Mouse (Mus musculus): ENCODE measurements at regions not wholly inside any gene's neighbourhood (a gene's known extent, or its start where the extent isn't known, plus 50 kb on each side); places are given as distances from the start of the nearest gene placed in this dataset.
"Not testable (repeated sequence)": the region's sequence is repeated elsewhere in the genome, so short reads cannot be mapped to it uniquely, and the experiment has no call there.

DNA sequence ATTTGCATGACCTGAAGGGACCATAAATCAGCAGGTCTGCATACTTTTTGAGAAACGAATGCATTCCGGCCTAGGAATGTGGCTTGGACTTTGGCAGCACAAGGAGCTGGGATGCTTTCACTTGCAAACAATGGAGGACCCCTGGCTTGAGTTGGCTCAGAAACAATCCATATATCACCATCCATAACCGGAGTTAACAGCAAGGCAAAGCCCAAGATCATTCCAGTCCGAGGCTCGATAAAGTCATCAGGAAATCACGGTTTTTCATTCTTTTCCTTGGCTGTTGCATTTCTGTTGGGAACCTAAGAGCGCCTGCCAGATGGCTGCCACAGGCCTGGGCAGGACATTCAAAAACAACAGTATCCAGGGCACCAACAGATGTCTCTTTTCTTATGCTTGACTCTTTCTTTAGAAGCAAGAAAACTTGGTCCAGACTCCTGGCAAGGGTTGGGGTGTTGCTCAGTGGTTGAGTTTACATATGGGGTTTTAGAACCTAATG lies 198.5 kb downstream of the Fam43a start:
- Histone ChIP-seq H3K4me1 (ENCODE audit: control insufficient read depth, insufficient read depth, insufficient read length) (no peaks in the 10 kb centered on the region), H3K27ac (ENCODE audit: insufficient read depth, low read length) (no peak overlapping the region), H3K27me3 (ENCODE audit: control insufficient read depth, insufficient read depth, low read length) (no peaks in the 10 kb centered on the region), H3K36me3 (ENCODE audit: control insufficient read depth, insufficient read depth, low read length) (no peaks in the 10 kb centered on the region), H3K4me3 (ENCODE audit: extremely low read depth, insufficient read depth, insufficient read length) (no peak overlapping the region)
- 90% methylated on average over 7 of the region's 7 CpGs for WGBS
- DNase-seq (ENCODE audit: low read depth in 1 of 2, low spot score in 2 of 2) = no peak
- TF ChIP-seq CTCF (IDR thresholded peaks at IDR 0.05; ENCODE audit: extremely low read depth, insufficient read depth, insufficient read length, insufficient replicate concordance) (no peak), POLR2A (IDR thresholded peaks at IDR 0.05; ENCODE audit: low read depth, low read length) (no peak)

DNA sequence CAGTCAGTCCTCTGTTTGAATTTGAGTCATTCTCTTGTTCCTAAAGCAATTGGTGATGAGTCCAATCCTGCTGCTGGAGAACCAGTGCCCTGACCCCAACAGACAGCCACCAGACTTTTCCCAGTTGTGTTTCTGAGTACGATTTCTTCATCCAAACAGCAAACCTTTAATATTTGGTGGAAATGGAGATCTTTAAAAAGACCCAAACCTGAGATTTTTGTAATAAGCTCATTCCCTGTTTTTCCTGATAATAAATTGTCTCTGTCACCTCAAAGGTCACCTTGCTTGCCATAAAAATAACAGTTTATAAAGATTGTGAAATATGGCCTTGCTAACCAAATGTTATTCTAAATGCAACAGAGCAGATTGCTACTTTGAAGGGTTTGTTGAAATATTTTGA lies 199.0 kb downstream of the Fam43a start:
- Histone ChIP-seq H3K4me1 (ENCODE audit: control insufficient read depth, insufficient read depth, insufficient read length) (no peaks in the 10 kb centered on the region), H3K27me3 (ENCODE audit: control insufficient read depth, insufficient read depth, low read length) (no peaks in the 10 kb centered on the region), H3K36me3 (ENCODE audit: control insufficient read depth, insufficient read depth, low read length) (no peaks in the 10 kb centered on the region), H3K27ac (ENCODE audit: insufficient read depth, low read length) (no peak overlapping the region), H3K4me3 (ENCODE audit: extremely low read depth, insufficient read depth, insufficient read length) (no peak overlapping the region)
- WGBS = 95% methylated on average over 1 of the region's 1 CpGs
- no peak for DNase-seq (ENCODE audit: low read depth in 1 of 2, low spot score in 2 of 2)
- TF ChIP-seq CTCF (IDR thresholded peaks at IDR 0.05; ENCODE audit: extremely low read depth, insufficient read depth, insufficient read length, insufficient replicate concordance) (no peak), POLR2A (IDR thresholded peaks at IDR 0.05; ENCODE audit: low read depth, low read length) (no peak)

DNA sequence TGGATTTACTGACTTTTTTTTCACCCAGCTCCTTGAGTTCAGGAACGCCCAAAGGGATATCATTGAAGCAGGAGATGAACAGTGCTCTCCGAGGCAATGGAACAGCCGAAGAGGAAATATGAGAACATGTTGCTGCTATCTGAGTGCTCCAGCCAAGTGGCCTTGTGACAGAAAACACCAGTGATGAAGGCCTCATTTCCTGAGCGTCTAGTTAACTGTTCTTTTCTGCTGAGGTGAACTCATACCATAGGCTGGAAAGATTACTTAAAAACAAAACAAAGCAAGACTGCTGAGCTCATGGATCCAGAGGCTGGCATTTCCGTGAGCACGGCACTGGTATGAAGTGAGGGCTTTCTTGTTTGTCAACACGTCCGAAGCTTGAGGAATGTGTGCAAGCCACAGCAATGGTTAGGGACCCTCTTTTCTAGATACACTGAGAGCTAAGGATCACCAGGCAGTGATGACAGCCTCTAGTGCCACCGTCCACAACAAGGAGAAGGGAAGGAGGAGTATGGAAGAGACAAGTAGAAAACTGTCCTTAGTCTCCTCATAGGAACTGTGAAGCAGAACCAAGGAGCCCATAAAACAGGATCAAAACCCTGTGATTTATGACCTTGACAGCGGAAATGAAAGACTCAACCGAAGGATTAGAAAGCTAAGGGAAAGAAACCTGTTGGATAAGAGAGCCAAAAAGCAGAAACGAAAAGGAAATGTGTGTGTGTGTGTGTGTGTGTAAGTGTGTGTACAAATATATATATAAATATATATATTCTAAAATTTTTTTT lies 200.4 kb downstream of the Fam43a start:
- no peak overlapping the region for H3K4me3 ChIP-seq (ENCODE audit: extremely low read depth, insufficient read depth, insufficient read length)
- 46% methylated on average over 12 of the region's 12 CpGs for WGBS
- H3K27ac ChIP-seq (ENCODE audit: insufficient read depth, low read length) = no peak overlapping the region
- H3K36me3 ChIP-seq (ENCODE audit: control insufficient read depth, insufficient read depth, low read length) = no peaks in the 10 kb centered on the region
- H3K4me1 ChIP-seq (ENCODE audit: control insufficient read depth, insufficient read depth, insufficient read length) = no peaks in the 10 kb centered on the region
- no peak for DNase-seq (ENCODE audit: low read depth in 1 of 2, low spot score in 2 of 2)
- TF ChIP-seq CTCF (IDR thresholded peaks at IDR 0.05; ENCODE audit: extremely low read depth, insufficient read depth, insufficient read length, insufficient replicate concordance) = no peak
- TF ChIP-seq POLR2A (IDR thresholded peaks at IDR 0.05; ENCODE audit: low read depth, low read length) = no peak
- no peaks in the 10 kb centered on the region for H3K27me3 ChIP-seq (ENCODE audit: control insufficient read depth, insufficient read depth, low read length)

DNA sequence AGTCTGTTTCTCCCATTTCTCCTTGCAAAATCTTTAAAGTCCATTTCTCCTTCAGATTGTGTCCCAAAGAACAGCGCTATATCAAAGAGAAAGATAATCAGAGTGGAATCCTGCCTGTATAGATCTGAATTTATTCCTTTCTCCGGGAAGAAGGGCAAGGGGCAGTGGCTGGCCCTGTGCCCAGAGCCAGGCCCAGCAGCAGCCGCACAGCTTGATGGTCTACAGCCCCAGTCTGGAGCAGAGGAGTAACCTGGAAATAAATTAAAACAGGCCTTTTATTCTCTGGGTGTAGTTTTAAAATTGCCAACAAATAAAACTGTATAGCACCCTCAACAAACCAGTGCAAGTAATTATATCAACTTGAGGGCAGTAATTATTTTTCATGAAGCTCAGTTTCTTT lies 204.5 kb downstream of the Fam43a start:
- Histone ChIP-seq H3K4me3 (ENCODE audit: extremely low read depth, insufficient read depth, insufficient read length) (no peak overlapping the region), H3K27ac (ENCODE audit: insufficient read depth, low read length) (no peak overlapping the region), H3K36me3 (ENCODE audit: control insufficient read depth, insufficient read depth, low read length) (no peaks in the 10 kb centered on the region), H3K4me1 (ENCODE audit: control insufficient read depth, insufficient read depth, insufficient read length) (no peaks in the 10 kb centered on the region), H3K27me3 (ENCODE audit: control insufficient read depth, insufficient read depth, low read length) (no peaks in the 10 kb centered on the region)
- TF ChIP-seq POLR2A (IDR thresholded peaks at IDR 0.05; ENCODE audit: low read depth, low read length) = no peak
- TF ChIP-seq CTCF (IDR thresholded peaks at IDR 0.05; ENCODE audit: extremely low read depth, insufficient read depth, insufficient read length, insufficient replicate concordance) = no peak
- 93% methylated on average over 3 of the region's 3 CpGs for WGBS
- no peak for DNase-seq (ENCODE audit: low read depth in 1 of 2, low spot score in 2 of 2)

- WGBS = 86% methylated on average over 4 of the region's 4 CpGs
- not testable (repeated sequence) for H3K4me3 ChIP-seq (ENCODE audit: extremely low read depth, insufficient read depth, insufficient read length); DNase-seq (ENCODE audit: low read depth in 1 of 2, low spot score in 2 of 2); H3K36me3 ChIP-seq (ENCODE audit: control insufficient read depth, insufficient read depth, low read length); H3K27me3 ChIP-seq (ENCODE audit: control insufficient read depth, insufficient read depth, low read length); H3K4me1 ChIP-seq (ENCODE audit: control insufficient read depth, insufficient read depth, insufficient read length); H3K27ac ChIP-seq (ENCODE audit: insufficient read depth, low read length)
These were observed 206.7 kb downstream of the Fam43a start for GRCm38 (mm10) chr16:30806206-30806605.

GRCm38 (mm10) chr16:30818541-30819120 lies 219.1 kb downstream of the Fam43a start:
- H3K4me3 ChIP-seq (ENCODE audit: extremely low read depth, insufficient read depth, insufficient read length) = no peak overlapping the region
- no peak overlapping the region for H3K27ac ChIP-seq (ENCODE audit: insufficient read depth, low read length)
- no peaks in the 10 kb centered on the region for H3K27me3 ChIP-seq (ENCODE audit: control insufficient read depth, insufficient read depth, low read length)
- H3K36me3 ChIP-seq (ENCODE audit: control insufficient read depth, insufficient read depth, low read length) = no peaks in the 10 kb centered on the region
- DNase-seq (ENCODE audit: low read depth in 1 of 2, low spot score in 2 of 2) = no peak
- WGBS = 80% methylated on average over 5 of the region's 5 CpGs
- H3K4me1 ChIP-seq (ENCODE audit: control insufficient read depth, insufficient read depth, insufficient read length) = peaks cover 3% of the 10 kb centered on the region; the same call in 1 of the 2 replicates
- TF ChIP-seq CTCF (IDR thresholded peaks at IDR 0.05; ENCODE audit: extremely low read depth, insufficient read depth, insufficient read length, insufficient replicate concordance) = no peak
- TF ChIP-seq POLR2A (IDR thresholded peaks at IDR 0.05; ENCODE audit: low read depth, low read length) = no peak

- TF ChIP-seq CTCF (IDR thresholded peaks at IDR 0.05; ENCODE audit: extremely low read depth, insufficient read depth, insufficient read length, insufficient replicate concordance) (no peak), POLR2A (IDR thresholded peaks at IDR 0.05; ENCODE audit: low read depth, low read length) (no peak)
- H3K4me3 ChIP-seq (ENCODE audit: extremely low read depth, insufficient read depth, insufficient read length) = no peak overlapping the region
- H3K4me1 ChIP-seq (ENCODE audit: control insufficient read depth, insufficient read depth, insufficient read length) = peaks cover 3% of the 10 kb centered on the region; the same call in 1 of the 2 replicates
- no peak for DNase-seq (ENCODE audit: low read depth in 1 of 2, low spot score in 2 of 2)
- no peaks in the 10 kb centered on the region for H3K36me3 ChIP-seq (ENCODE audit: control insufficient read depth, insufficient read depth, low read length)
- WGBS = 58% methylated on average over 4 of the region's 4 CpGs
- no peaks in the 10 kb centered on the region for H3K27me3 ChIP-seq (ENCODE audit: control insufficient read depth, insufficient read depth, low read length)
- no peak overlapping the region for H3K27ac ChIP-seq (ENCODE audit: insufficient read depth, low read length)
These were observed 219.8 kb downstream of the Fam43a start for GRCm38 (mm10) chr16:30819342-30819741.

Measured in spleen, adult 2 months (tissue).